Mouse (Mus musculus) colon, adult 2 months (tissue): ENCODE measurements around the gene Tcap. TPM values are rescaled to one million over a fixed set of nuclear protein-coding genes. Genes with fewer than 3 reads are reported as not detected.

Experiments
- polyA plus RNA-seq: library from polyadenylated mRNA; depleted of rRNA; stranded (reverse); fragments of >200 nt; gene quantifications from 2 replicates; pipeline ENCODE4 v1.2.3, GENCODE M21; 2012; rRNA removed

Tcap gene
- polyA plus RNA-seq, result 0.90 and 0.94 TPM in 2 replicates

DNA sequence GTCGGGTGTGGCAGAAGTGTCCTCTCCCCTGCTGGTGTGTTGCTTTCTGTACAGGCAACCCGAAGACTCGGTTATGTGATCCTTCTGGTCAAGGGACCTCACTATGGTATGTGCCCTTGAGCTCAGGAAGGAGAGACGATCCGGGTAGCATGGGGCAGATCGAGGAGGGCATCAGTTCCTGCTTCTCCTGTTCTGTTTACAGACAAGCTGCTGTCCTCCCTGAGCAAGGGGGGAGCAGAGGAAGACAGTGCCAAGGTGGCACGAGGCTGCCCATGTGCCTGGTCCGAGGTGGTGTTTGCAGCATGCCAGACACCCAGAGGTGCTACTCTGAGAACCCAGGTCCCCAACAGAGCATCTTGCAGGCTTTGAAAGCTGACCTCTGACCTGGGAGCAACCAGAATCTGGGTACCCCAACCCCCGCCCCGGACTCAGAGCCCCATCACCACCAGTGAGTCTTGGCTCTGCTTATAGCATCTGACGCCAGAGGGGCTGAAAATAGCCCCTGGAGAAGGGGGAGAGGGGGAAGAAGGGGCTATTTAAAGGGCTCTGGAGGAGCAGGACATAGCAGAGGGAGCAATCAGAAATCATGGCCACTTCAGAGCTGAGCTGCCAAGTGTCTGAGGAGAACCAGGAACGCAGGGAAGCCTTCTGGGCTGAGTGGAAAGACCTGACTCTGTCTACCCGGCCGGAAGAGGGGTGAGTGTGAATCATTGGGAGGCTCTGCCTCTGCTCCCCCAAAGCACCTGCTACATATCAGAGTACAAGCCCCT is at the start of gene Tcap:
Gene Tcap (plus strand): TSS at position 551 of the 770 bp plus-strand sequence.

DNA sequence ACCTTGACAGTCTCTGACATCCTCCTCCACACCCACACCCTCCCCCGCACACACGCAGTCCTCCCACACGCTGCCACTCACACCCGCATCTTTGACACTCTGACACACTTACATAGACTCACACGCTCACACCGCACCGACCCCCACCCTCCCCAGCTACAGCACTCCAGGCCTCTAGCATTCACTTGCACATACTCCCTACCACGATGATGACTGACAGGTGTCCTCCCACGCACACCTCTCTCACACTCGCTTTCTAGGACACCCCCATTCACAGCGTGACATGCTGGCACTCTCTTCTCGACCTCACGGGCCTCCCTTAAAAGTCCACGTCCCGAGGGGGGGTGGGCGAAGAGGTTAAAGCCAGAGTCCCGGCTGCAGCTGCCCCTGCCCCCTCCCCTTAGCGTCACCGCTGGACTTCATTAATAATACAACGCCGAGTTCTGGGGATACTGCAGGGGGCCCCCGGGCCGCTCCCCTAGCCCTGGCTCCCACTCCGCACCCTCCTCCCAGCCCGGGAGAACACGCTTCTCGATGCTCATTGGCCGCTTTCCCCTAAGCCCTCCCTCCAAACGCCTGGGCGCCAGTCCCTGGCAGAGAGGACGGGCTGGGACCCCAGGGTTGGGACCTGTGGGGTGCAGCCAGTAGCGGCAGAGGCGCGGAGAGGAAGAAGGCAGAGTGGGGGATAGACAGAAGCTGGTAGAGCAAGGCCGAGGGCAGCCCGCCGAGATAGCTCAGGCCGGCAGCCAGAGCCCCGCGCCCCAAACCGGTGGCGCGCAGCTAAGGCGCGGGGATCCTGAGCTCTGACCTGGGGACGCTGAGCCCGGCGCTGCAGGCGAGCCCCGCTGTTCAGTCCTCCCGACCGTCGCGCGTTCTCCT is 35.3 kb upstream of the Tcap start, which contains the start of gene Ppp1r1b:
Gene Ppp1r1b (plus strand): TSS at position 322 of the 879 bp plus-strand sequence.

DNA sequence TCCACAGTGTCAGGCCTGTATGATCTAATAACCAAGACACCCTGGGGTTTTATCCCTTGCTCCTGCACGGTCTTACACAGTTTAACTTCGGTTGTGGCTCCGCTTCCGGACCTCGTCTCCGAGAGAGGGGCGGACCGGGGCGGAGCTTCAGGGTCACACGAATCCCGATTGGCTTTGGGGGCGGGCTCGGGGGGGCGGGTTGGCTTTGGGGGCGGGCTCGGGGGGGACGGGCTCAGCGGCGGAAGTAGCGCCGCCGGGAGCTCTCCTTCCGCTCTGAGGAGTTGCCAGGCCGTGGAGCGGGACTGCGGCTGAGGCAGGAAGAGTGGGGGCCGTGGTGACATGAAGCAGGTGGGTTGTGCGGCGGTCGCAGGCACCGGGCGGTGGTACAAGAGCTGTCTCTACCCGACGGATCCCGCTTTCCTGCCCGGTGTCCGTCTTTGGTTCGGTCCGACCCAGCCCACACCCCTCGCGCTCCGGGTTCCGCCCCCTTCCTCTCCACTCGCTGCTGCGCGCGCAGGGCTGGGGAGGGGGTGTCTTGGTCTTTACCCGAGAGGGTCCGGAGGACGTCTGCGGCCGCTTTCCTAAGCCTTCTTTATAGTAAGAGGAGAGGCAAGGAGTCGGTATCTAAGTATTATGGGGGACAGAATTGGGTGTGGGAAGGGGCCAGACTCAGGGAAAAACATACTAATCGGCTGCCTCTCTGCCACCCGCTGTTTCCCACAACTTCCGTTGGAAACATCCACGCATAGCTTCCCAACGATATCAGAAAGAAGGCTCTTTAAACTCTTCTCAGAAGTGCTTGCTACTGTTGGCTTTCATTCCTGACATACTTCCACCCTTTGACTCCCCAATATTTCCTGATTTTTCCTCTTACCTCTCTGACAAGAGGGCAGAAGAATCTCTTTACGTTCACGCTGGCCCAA is 25.2 kb upstream of the Tcap start, which contains the start of gene Stard3:
Gene Stard3 (plus strand): TSS at position 208 of the 923 bp plus-strand sequence.

DNA sequence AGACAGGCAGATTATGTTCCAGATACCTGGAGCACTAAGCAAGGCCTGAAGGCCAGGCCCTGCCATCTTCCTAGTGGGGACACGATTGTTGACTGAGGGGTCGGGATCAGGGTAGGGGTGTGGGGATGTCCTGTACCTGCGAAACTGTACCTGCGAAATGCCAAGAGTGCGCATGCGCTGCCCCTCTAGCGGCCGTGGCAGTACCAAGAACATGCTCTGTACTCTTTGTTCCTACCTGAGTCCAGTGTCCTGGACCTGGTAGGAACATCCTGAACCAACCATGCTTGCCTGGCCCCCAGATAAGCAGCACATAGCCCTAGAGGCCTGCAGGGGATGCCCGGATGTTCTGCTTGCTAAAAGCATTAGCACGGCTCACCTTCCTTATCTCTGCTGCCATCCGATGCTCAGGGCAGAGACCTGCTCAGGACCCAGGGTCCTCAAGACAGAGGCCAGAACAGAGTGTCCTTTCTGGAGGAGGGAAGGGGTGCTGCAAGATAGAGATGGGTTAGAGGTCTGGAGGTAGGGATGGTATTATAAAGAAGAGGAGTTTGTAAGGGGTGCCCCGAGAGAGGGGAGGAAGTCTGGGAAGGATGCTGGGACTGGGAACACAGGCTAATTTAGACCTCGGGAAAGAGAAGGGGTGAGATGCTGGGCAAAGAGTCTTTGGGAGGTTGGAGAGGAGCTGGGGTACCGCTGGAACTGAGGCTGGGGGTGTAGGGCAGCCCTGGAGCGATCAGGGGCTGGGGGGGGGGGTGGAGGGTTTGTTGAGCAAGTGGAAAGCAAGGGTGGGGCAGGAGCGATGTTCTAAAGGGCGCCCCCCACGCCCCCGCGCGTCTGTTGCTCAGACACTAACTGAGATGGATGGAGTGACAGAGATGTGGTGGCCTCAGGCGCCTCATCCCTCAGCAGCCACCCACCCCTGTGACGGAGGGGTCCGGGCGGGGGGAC is 2.3 kb downstream of the Tcap start, which contains the start of gene Pnmt:
Gene Pnmt (plus strand): TSS at position 813 of the 948 bp plus-strand sequence.

DNA sequence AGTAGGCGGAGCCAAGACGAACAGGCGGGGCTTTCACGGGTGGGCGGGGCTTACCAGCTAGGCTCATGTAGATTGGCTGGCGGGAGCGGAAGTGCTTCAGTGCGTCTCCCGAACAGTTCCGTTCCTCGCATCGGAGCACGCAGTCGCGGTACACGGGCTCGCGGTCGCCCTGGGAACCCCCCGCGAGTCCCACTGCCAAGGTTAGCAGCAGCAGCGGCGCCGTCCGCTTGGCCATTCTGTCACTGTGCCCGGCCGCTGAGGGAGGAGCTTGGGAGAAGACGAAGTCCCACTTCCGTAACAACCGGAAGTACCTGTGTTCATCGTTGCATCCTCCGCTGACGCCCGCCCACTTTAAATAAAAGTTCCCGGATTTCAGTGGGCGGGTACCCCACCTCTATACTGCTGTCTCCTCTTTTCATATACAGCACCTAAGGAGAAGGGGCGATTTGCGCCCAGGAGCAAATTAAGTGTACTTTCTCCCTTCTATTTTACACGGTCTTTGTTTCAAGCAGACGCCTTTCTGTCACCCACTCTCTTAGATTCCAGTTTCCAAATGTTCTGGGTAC is 16.6 kb downstream of the Tcap start, which contains the start of gene Pgap3:
Gene Pgap3 (minus strand): TSS at position 330 of the 566 bp plus-strand sequence.

DNA sequence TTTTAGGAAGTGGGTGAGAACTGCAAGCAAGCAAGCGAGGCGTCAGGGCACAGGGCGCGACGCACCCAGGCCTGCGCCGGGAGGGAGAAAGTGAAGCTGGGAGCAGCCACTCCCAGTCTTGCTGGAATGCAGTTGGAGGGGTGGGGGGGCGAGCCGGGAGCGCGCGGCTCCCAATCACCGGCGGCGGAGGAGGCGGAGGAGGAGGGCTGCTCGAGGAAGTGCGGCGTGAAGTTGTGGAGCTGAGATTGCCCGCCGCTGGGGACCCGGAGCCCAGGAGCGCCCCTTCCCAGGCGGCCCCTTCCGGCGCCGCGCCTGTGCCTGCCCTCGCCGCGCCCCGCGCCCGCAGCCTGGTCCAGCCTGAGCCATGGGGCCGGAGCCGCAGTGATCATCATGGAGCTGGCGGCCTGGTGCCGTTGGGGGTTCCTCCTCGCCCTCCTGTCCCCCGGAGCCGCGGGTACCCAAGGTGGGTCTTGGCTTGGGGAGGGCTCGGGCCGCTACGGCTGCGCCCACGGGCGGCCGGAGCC is 28.7 kb downstream of the Tcap start, which contains the start of gene Erbb2:
Gene Erbb2 (plus strand): TSS at position 198 of the 524 bp plus-strand sequence.

Other genes with a start within 250 kb of the Tcap start
- 13.8 and 15.1 TPM in 2 replicates for gene Fbxl20, start 233.4 kb upstream of the Tcap start, polyA plus RNA-seq
- gene Med1, start 190.5 kb upstream of the Tcap start, polyA plus RNA-seq, result 7.0 and 7.1 TPM in 2 replicates
- gene Cdk12, start 180.8 kb upstream of the Tcap start, polyA plus RNA-seq, result 9.5 and 11.4 TPM in 2 replicates
- 0.05 TPM in 1 of 2 replicates, not detected in the other for gene Neurod2, start 54.2 kb upstream of the Tcap start, polyA plus RNA-seq
- 327 and 357 TPM in 2 replicates for gene Ppp1r1b, start 35.4 kb upstream of the Tcap start, polyA plus RNA-seq
- 156 and 194 TPM in 2 replicates for gene Stard3, start 25.4 kb upstream of the Tcap start, polyA plus RNA-seq
- gene Pnmt, start 2.6 kb downstream of the Tcap start, polyA plus RNA-seq, result not detected in 2 replicates
- gene Pgap3, start 16.7 kb downstream of the Tcap start, polyA plus RNA-seq, result 53.6 and 64.8 TPM in 2 replicates
- 115 and 133 TPM in 2 replicates for gene Erbb2, start 28.7 kb downstream of the Tcap start, polyA plus RNA-seq
- 70.4 and 77.0 TPM in 2 replicates for gene Mien1, start 55.2 kb downstream of the Tcap start, polyA plus RNA-seq
- 120 and 136 TPM in 2 replicates for gene Grb7, start 62.6 kb downstream of the Tcap start, polyA plus RNA-seq
- 2.0 and 3.7 TPM in 2 replicates for gene Ikzf3, start 162.2 kb downstream of the Tcap start, polyA plus RNA-seq
- gene Zpbp2, start 167.3 kb downstream of the Tcap start, polyA plus RNA-seq, result 0.07 TPM in 1 of 2 replicates, not detected in the other
- 45.6 and 52.7 TPM in 2 replicates for gene Ormdl3, start 203.6 kb downstream of the Tcap start, polyA plus RNA-seq
- gene Lrrc3c, start 214.5 kb downstream of the Tcap start, polyA plus RNA-seq, result not detected in 2 replicates
- gene Gm12355, start 241.8 kb downstream of the Tcap start, polyA plus RNA-seq, result not detected in 2 replicates
- not detected in 2 replicates for gene Gsdma3, start 242.5 kb downstream of the Tcap start, polyA plus RNA-seq